Mouse (Mus musculus): ENCODE measurements around the gene Itga2.

DNA sequence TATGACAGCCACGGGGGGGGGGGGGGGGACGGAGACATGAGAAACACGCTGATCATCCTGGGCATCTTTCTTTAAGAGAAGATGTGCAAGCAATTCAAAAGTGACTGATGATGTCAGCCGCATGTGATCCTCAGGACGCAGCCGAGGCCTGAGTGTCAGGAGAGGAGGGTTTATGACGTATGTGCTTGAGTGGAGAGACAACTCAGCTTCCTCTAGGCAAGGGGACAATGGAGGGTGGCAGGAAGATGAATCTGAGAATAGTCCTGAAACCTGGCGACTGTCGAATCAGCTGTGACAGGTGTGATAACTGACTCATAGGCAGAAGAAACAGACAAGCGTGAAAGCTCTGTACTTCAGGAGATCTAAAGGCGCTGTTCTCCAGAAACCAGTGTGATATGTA lies 53.2 kb downstream of the Itga2 start:
- TF ChIP-seq CTCF (IDR thresholded peaks at IDR 0.05; ENCODE audit: control insufficient read depth, insufficient read depth, low read length) (no peak), POLR2A (IDR thresholded peaks at IDR 0.05; ENCODE audit: borderline replicate concordance, control insufficient read depth, low read depth, low read length) (no peak)

All from bone marrow, adult 2 months (tissue).